Mouse (Mus musculus) adrenal gland, postnatal 36 days (tissue): ENCODE measurements around the gene Ran. TPM values are rescaled to one million over a fixed set of nuclear protein-coding genes. Genes with fewer than 3 reads are reported as not detected.

Source experiments
- DNase-seq, 2 experiments: peaks; one replicate each; pipeline ENCODE4 v3.0.0; 2021; ENCODE audit warnings: mixed read lengths in 1 of 2
- total RNA-seq, 2 experiments: library from RNA; stranded (reverse); gene quantifications; 2 replicates each; pipeline ENCODE4 v1.2.3; 2021

Ran gene
- total RNA-seq, 2 experiments from 2014 or later = 222 to 226 TPM

- DNase-seq = peak; percentile 77 to 88
Observed at GRCm38 (mm10) chr5:129063037-129063791, 43.3 kb downstream of the Ran start.

GRCm38 (mm10) chr5:129063792-129064087, 43.9 kb downstream of the Ran start:
- no peak for DNase-seq

- DNase-seq = no peak
Observed at GRCm38 (mm10) chr5:129064186-129064585, 44.3 kb downstream of the Ran start.

- no peak for DNase-seq
Observed at GRCm38 (mm10) chr5:129065301-129065700, 45.4 kb downstream of the Ran start.

GRCm38 (mm10) chr5:129065946-129066345, 46.1 kb downstream of the Ran start:
- peak in 1 of 2 experiments; percentile 23 for DNase-seq

GRCm38 (mm10) chr5:129066541-129067230, 46.8 kb downstream of the Ran start:
- DNase-seq = no peak

GRCm38 (mm10) chr5:129067231-129067834, 47.5 kb downstream of the Ran start:
- DNase-seq = no peak

GRCm38 (mm10) chr5:129071761-129072280, 52.0 kb downstream of the Ran start:
- DNase-seq = peak; percentile 71 to 76

GRCm38 (mm10) chr5:129073404-129073803, 53.5 kb downstream of the Ran start:
- no peak for DNase-seq

Other genes with a start within 250 kb of the Ran start
- gene Rimbp2, start 66.6 kb upstream of the Ran start, total RNA-seq = 1 to 10 TPM; 3.9 to 5.4 TPM
- gene Stx2, start 11.5 kb upstream of the Ran start, total RNA-seq = 10 to 100 TPM; 22.9 to 26.9 TPM
- gene Adgrd1, start 76.7 kb downstream of the Ran start, total RNA-seq = 1 to 10 TPM; 5.1 to 7.2 TPM